Mouse (Mus musculus) liver, embryonic 11.5 days (tissue): ENCODE results near the gene BC025446. TPM values are rescaled to one million over a fixed set of nuclear protein-coding genes. Genes with fewer than 3 reads are reported as not detected.

Experiments
- ATAC-seq: fragments of 200-750 bp; cut with Nextera tagmentation; replicated peaks from 2 replicates; pipeline ENCODE4 v1.8.0; 2017; ENCODE audit warnings: moderate number of reproducible peaks, mild to moderate bottlenecking, moderate TSS enrichment, moderate library complexity; ENCODE audit not compliant: low FRiP score
- DNase-seq: peaks from one replicate; pipeline ENCODE4 v3.0.0-alpha.2; 2017; ENCODE audit warnings: low spot score
- H3K27ac ChIP-seq: fragments of 300-500 bp; sonication (generic); 2 replicates; pipeline ENCODE4 v1.5.1; 2014; ENCODE audit warnings: mild to moderate bottlenecking, low read depth, low read length, control low read depth
- H3K27me3 ChIP-seq: fragments of 300-500 bp; sonication (generic); replicated peaks from 2 replicates; pipeline ENCODE4 v1.6.1; 2014; ENCODE audit warnings: low read length, mixed read lengths; ENCODE audit not compliant: control insufficient read depth, insufficient read depth
- H3K36me3 ChIP-seq: fragments of 300-500 bp; sonication (generic); 2 replicates; pipeline ENCODE4 v1.6.1; 2014; ENCODE audit warnings: mild to moderate bottlenecking, low read length, moderate library complexity, mixed read lengths; ENCODE audit not compliant: control insufficient read depth, insufficient read depth
- H3K4me1 ChIP-seq: fragments of 300-500 bp; sonication (generic); replicated peaks from 2 replicates; pipeline ENCODE4 v1.6.1; 2014; ENCODE audit warnings: low read length, mixed read lengths; ENCODE audit not compliant: control insufficient read depth, insufficient read depth
- H3K4me2 ChIP-seq: fragments of 300-500 bp; sonication (generic); 2 replicates; pipeline ENCODE4 v1.6.1; 2014; ENCODE audit warnings: mild to moderate bottlenecking, control low read depth, moderate library complexity
- H3K4me3 ChIP-seq: fragments of 300-500 bp; sonication (generic); 2 replicates; pipeline ENCODE4 v1.5.1; 2014; ENCODE audit warnings: low read depth, low read length, control low read depth
- H3K9ac ChIP-seq: fragments of 300-500 bp; sonication (generic); 2 replicates; pipeline ENCODE4 v1.6.1; 2014; ENCODE audit warnings: low read depth, low read length, control low read depth
- H3K9me3 ChIP-seq: fragments of 300-500 bp; sonication (generic); 2 replicates; pipeline ENCODE4 v1.6.1; 2016; ENCODE audit warnings: low read length, inconsistent platforms, mixed read lengths; ENCODE audit not compliant: control insufficient read depth
- WGBS: fragments of 180-500 bp; shearing (Covaris S2); extraction: QIAGEN DNeasy Blood & Tissue Kit; methylation state at CpG from one replicate; pipeline ENCODE4 v1.1.7; 2014; 5-methylcytosine and 5-hydroxymethylcytosine counted together
- polyA plus RNA-seq: library from polyadenylated mRNA; unstranded; fragments of >200 nt; fragmentation: Nextera tagmentation; extraction: Ambion mirVana; gene quantifications from 2 replicates; pipeline ENCODE4 v1.2.1, GENCODE M21; 2014

The BC025446 gene
- polyA plus RNA-seq, 1 experiment from 2014 or later, result 0.62 TPM

DNA sequence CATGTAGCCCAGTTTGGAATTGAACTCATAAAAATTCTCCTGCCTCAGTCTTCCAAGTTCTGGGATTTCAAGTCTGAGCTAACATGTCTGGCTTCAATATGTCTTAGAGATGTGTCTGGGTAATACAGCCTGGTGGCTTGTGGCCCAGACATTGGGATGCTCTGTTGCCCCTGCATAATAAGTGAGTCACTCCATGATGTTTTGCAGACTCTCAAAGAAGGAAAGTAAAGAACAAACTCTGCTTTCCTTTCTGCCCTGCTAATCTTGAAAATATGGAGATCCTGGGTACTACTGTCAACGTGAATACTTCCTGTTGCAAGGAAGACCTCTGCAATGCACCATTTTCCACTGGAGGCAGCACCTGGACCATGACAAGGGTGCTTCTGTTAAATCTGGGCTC is 55.2 kb downstream of the BC025446 start:
- no peak overlapping the region for H3K9ac ChIP-seq
- DNase-seq (no peak), ATAC-seq (no peak)
- no peak overlapping the region for H3K27ac ChIP-seq
- H3K27me3 ChIP-seq, result no peaks in the 10 kb centered on the region
- WGBS, result 65% methylated on average over 1 of the region's 1 CpGs
- H3K4me3 ChIP-seq, result no peak overlapping the region
- no peaks in the 10 kb centered on the region for H3K9me3 ChIP-seq
- no peaks in the 10 kb centered on the region for H3K36me3 ChIP-seq
- no peak overlapping the region for H3K4me2 ChIP-seq
- H3K4me1 ChIP-seq, result no peaks in the 10 kb centered on the region

DNA sequence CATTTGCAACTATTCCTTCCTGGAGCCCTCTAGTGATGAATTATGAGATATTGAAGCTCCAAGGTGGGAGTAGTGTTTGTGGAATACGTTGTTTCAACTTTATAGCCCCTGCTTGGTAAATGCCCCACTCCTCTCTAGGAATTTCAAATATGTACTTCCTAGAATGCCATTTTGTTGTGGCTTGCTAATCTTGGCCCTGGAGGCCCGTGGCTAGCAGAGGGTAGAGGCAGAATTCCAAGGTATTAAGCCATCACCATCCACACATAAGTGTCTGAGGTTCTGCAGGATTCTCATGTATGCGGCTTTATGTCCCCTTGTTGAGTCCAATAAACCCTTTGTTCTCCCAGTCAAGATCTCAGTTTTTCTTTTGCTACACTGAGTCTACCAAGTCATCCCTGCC is 55.7 kb downstream of the BC025446 start:
- Histone ChIP-seq H3K27ac (no peak overlapping the region), H3K4me1 (no peaks in the 10 kb centered on the region), H3K9ac (no peak overlapping the region), H3K36me3 (no peaks in the 10 kb centered on the region), H3K9me3 (no peaks in the 10 kb centered on the region), H3K27me3 (no peaks in the 10 kb centered on the region), H3K4me2 (no peak overlapping the region), H3K4me3 (no peak overlapping the region)
- WGBS, result 61% methylated on average over 3 of the region's 3 CpGs
- DNase-seq (no peak), ATAC-seq (no peak)

Other genes with a start within 250 kb of the BC025446 start
- not detected in 2 replicates for gene Ly6i, start 232.9 kb upstream of the BC025446 start, polyA plus RNA-seq
- 2.1 and 2.2 TPM in 2 replicates for gene Ly6a, start 218.3 kb upstream of the BC025446 start, polyA plus RNA-seq
- 0.49 TPM in 1 of 2 replicates, not detected in the other for gene Ly6c1, start 167.5 kb upstream of the BC025446 start, polyA plus RNA-seq
- gene Ly6c2, start 104.4 kb upstream of the BC025446 start, polyA plus RNA-seq, result 0.92 and 1.1 TPM in 2 replicates
- gene Ly6g, start 61.1 kb upstream of the BC025446 start, polyA plus RNA-seq, result not detected in 2 replicates
- not detected in 2 replicates for gene Ly6f, start 52.0 kb downstream of the BC025446 start, polyA plus RNA-seq